Mouse (Mus musculus) heart, embryonic 11.5 days (tissue): Measurements from ENCODE around the gene Arid1b. TPM values are rescaled to one million over a fixed set of nuclear protein-coding genes. Genes with fewer than 3 reads are reported as not detected.

Experiments
- ATAC-seq: fragments of 200-750 bp; cut with Nextera tagmentation; replicated peaks from 2 replicates; pipeline ENCODE4 v1.8.0; 2017; ENCODE audit warnings: moderate library complexity; ENCODE audit not compliant: insufficient number of reproducible peaks, low FRiP score, low TSS enrichment
- H3K27ac ChIP-seq: fragments of 300-500 bp; sonication (generic); 2 replicates; pipeline ENCODE4 v1.5.1; 2014; ENCODE audit warnings: mild to moderate bottlenecking, low read depth, low read length
- H3K27me3 ChIP-seq: fragments of 300-500 bp; sonication (generic); 2 replicates; pipeline ENCODE4 v1.6.1; 2014; ENCODE audit warnings: mild to moderate bottlenecking, low read length, mixed read lengths; ENCODE audit not compliant: control insufficient read depth, insufficient read depth
- H3K36me3 ChIP-seq: fragments of 300-500 bp; sonication (generic); 2 replicates; pipeline ENCODE4 v1.6.1; 2014; ENCODE audit warnings: mild to moderate bottlenecking, low read length, moderate library complexity, mixed read lengths; ENCODE audit not compliant: control insufficient read depth, insufficient read depth
- H3K4me1 ChIP-seq: fragments of 300-500 bp; sonication (generic); 2 replicates; pipeline ENCODE4 v1.6.1; 2014; ENCODE audit warnings: low read length; ENCODE audit not compliant: control insufficient read depth, insufficient read depth
- H3K4me2 ChIP-seq: fragments of 300-500 bp; sonication (generic); 2 replicates; pipeline ENCODE4 v1.6.1; 2014; ENCODE audit warnings: mild to moderate bottlenecking, moderate library complexity
- H3K4me3 ChIP-seq: fragments of 300-500 bp; sonication (generic); 2 replicates; pipeline ENCODE4 v1.5.1; 2014; ENCODE audit warnings: low read depth, low read length
- H3K9ac ChIP-seq: fragments of 300-500 bp; sonication (generic); 2 replicates; pipeline ENCODE4 v1.6.1; 2014; ENCODE audit warnings: mild to moderate bottlenecking, low read depth, low read length, moderate library complexity
- H3K9me3 ChIP-seq: fragments of 300-500 bp; sonication (generic); replicated peaks from 2 replicates; pipeline ENCODE4 v1.6.1; 2016; ENCODE audit warnings: low read length; ENCODE audit not compliant: control insufficient read depth
- WGBS: fragments of 180-500 bp; shearing (Covaris S2); extraction: QIAGEN DNeasy Blood & Tissue Kit; methylation state at CpG from one replicate; pipeline ENCODE4 v1.1.7; 2014; ENCODE audit not compliant: insufficient replicate concordance; 5-methylcytosine and 5-hydroxymethylcytosine counted together
- polyA plus RNA-seq: library from polyadenylated mRNA; unstranded; fragments of >200 nt; fragmentation: Nextera tagmentation; extraction: Ambion mirVana; gene quantifications from 2 replicates; pipeline ENCODE4 v1.2.1, GENCODE M21; 2014

Arid1b gene
- polyA plus RNA-seq, 1 experiment from 2014 or later, result 8.2 TPM

- H3K4me2 ChIP-seq, result no peak overlapping the region
- H3K4me3 ChIP-seq, result no peak overlapping the region
- no peaks in the 10 kb centered on the region for H3K27me3 ChIP-seq
- peaks cover 7% of the 10 kb centered on the region for H3K4me1 ChIP-seq
- WGBS, result 86% methylated on average over 16 of the region's 16 CpGs
- no peak overlapping the region for H3K27ac ChIP-seq
- no peak overlapping the region for H3K9ac ChIP-seq
- no peak for ATAC-seq
- H3K9me3 ChIP-seq, result no peaks in the 10 kb centered on the region
- no peaks in the 10 kb centered on the region for H3K36me3 ChIP-seq
Observed at GRCm38 (mm10) chr17:4990911-4991560, 3.1 kb upstream of the Arid1b start.

GRCm38 (mm10) chr17:4991600-4991999, 2.5 kb upstream of the Arid1b start:
- H3K4me3 ChIP-seq, result no peak overlapping the region
- WGBS, result 86% methylated on average over 10 of the region's 10 CpGs
- H3K9ac ChIP-seq, result no peak overlapping the region
- no peak for ATAC-seq
- no peak overlapping the region for H3K27ac ChIP-seq
- no peak overlapping the region for H3K4me2 ChIP-seq
- H3K36me3 ChIP-seq, result no peaks in the 10 kb centered on the region
- no peaks in the 10 kb centered on the region for H3K27me3 ChIP-seq
- H3K4me1 ChIP-seq, result peaks cover 7% of the 10 kb centered on the region
- no peaks in the 10 kb centered on the region for H3K9me3 ChIP-seq

- Histone ChIP-seq H3K36me3 (no peaks in the 10 kb centered on the region), H3K27ac (peak overlapping the region; percentile 99), H3K4me3 (peak overlapping the region; percentile 78), H3K9me3 (no peaks in the 10 kb centered on the region), H3K4me2 (peak overlapping the region; percentile 87), H3K9ac (peak overlapping the region; percentile 99), H3K27me3 (no peaks in the 10 kb centered on the region), H3K4me1 (peaks cover 7% of the 10 kb centered on the region)
- WGBS, result 15% methylated on average over 9 of the region's 9 CpGs
- no peak for ATAC-seq
Observed at GRCm38 (mm10) chr17:4993497-4993839, 664 bp upstream of the Arid1b start.

- WGBS, result under 1% methylated on average over 40 of the region's 55 CpGs
- Histone ChIP-seq H3K4me3 (peak overlapping the region; percentile 78), H3K4me2 (peak overlapping the region; percentile 87), H3K36me3 (no peaks in the 10 kb centered on the region), H3K9ac (peak overlapping the region; percentile 99), H3K4me1 (peaks cover 7% of the 10 kb centered on the region), H3K27ac (peak overlapping the region; percentile 99), H3K9me3 (no peaks in the 10 kb centered on the region), H3K27me3 (no peaks in the 10 kb centered on the region)
- ATAC-seq, result peak; percentile 50
Observed at GRCm38 (mm10) chr17:4994504-4994812, 326 bp downstream of the Arid1b start.

DNA sequence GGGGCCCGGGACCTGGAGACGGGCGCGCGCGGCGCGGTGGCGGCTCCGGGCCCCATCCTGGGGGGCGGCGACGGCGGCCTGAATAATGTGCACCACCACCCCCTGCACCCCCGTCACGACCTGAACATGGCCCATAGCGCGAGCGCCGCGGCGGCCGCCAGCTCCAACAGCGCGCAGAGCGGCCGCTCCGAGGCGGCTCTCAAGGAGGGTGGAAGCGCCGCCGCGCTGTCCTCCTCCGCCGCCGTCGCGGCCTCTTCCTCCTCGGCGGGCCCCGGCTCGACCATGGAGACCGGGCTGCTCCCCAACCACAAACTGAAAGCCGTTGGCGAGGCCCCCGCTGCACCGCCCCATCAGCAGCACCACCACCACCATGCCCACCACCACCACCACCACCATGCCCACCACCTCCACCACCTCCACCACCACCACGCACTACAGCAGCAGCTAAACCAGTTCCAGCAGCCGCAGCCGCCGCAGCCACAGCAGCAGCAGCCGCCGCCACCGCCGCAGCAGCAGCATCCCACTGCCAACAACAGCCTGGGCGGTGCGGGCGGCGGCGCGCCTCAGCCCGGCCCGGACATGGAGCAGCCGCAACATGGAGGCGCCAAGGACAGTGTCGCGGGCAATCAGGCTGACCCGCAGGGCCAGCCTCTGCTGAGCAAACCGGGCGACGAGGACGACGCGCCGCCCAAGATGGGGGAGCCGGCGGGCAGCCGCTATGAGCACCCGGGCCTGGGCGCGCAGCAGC, 855 bp downstream of the Arid1b start:
- H3K9me3 ChIP-seq, result no peaks in the 10 kb centered on the region
- H3K36me3 ChIP-seq, result no peaks in the 10 kb centered on the region
- H3K4me2 ChIP-seq, result peak overlapping the region; percentile 87
- H3K27me3 ChIP-seq, result no peaks in the 10 kb centered on the region
- peak; percentile 64 for ATAC-seq
- H3K27ac ChIP-seq, result peak overlapping the region; percentile 99
- peak overlapping the region; percentile 78 for H3K4me3 ChIP-seq
- H3K4me1 ChIP-seq, result peaks cover 8% of the 10 kb centered on the region
- WGBS, result under 1% methylated on average over 46 of the region's 81 CpGs
- peak overlapping the region; percentile 99 for H3K9ac ChIP-seq

DNA sequence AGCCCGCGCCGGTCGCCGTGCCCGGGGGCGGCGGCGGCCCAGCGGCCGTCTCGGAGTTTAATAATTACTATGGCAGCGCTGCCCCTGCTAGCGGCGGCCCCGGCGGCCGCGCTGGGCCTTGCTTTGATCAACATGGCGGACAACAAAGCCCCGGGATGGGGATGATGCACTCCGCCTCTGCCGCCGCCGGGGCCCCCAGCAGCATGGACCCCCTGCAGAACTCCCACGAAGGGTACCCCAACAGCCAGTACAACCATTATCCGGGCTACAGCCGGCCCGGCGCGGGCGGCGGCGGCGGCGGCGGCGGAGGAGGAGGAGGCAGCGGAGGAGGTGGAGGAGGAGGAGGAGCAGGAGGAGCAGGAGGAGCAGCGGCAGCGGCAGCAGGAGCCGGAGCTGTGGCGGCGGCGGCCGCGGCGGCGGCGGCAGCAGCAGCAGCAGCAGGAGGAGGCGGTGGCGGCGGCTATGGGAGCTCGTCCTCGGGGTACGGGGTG, 1.5 kb downstream of the Arid1b start:
- H3K4me2 ChIP-seq, result peak overlapping the region; percentile 87
- WGBS, result under 1% methylated on average over 24 of the region's 56 CpGs
- H3K4me1 ChIP-seq, result peaks cover 12% of the 10 kb centered on the region
- ATAC-seq, result peak; percentile 33; the same call in 1 of the 2 replicates
- H3K4me3 ChIP-seq, result peak overlapping the region; percentile 78
- peak overlapping the region; percentile 99 for H3K27ac ChIP-seq
- no peaks in the 10 kb centered on the region for H3K27me3 ChIP-seq
- no peaks in the 10 kb centered on the region for H3K36me3 ChIP-seq
- H3K9ac ChIP-seq, result peak overlapping the region; percentile 99
- H3K9me3 ChIP-seq, result no peaks in the 10 kb centered on the region

DNA sequence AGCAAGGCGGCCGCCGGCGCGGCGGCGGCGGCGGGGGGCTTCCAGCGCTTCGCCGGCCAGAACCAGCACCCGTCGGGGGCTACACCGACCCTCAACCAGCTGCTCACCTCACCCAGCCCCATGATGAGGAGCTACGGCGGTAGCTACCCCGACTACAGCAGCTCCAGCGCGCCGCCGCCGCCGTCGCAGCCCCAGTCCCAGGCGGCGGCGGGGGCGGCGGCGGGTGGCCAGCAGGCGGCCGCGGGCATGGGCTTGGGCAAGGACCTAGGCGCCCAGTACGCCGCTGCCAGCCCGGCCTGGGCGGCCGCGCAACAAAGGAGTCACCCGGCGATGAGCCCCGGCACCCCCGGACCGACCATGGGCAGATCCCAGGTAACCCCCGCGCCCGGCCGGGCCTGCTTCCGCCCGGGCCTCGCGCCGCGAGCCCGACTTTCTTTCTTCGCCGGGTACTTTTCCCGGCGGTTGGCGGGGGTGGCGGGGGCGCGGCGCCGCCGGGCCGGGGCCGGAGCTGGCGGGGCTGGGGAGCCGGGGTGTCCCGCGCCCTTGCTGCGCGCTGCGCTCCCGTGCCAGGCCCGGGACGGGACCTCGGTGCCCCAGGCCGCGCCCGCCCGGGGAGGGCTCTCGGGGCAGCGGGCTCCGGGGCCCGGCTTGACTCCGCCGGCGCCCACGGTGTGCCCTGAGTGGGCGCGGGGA, 2.1 kb downstream of the Arid1b start:
- WGBS, result 0% methylated on average over 30 of the region's 95 CpGs

GRCm38 (mm10) chr17:4996814-4997549, 2.9 kb downstream of the Arid1b start:
- no peak for ATAC-seq
- Histone ChIP-seq H3K27me3 (no peaks in the 10 kb centered on the region), H3K27ac (peak overlapping the region; percentile 99), H3K4me3 (peak overlapping the region; percentile 78), H3K36me3 (no peaks in the 10 kb centered on the region), H3K4me2 (peak overlapping the region; percentile 87), H3K9me3 (no peaks in the 10 kb centered on the region), H3K9ac (peak overlapping the region; percentile 99), H3K4me1 (peaks cover 25% of the 10 kb centered on the region)
- WGBS, result under 1% methylated on average over 18 of the region's 20 CpGs

More for the DNA sequence above, 2.1 kb downstream of the Arid1b start:
- peak; percentile 42; the same call in 1 of the 2 replicates for ATAC-seq
- Histone ChIP-seq H3K27me3 (no peaks in the 10 kb centered on the region), H3K36me3 (no peaks in the 10 kb centered on the region), H3K4me1 (peaks cover 19% of the 10 kb centered on the region), H3K27ac (peak overlapping the region; percentile 99), H3K4me2 (peak overlapping the region; percentile 87), H3K9ac (peak overlapping the region; percentile 99), H3K4me3 (peak overlapping the region; percentile 78), H3K9me3 (no peaks in the 10 kb centered on the region)
